Mouse (Mus musculus) small intestine, adult 2 months (tissue): Measurements from ENCODE around the gene Gpr107.

ENCODE experiments used
- CTCF ChIP-seq: fragments of 200-500 bp; IDR thresholded peaks from 2 replicates; pipeline ENCODE4 v1.5.1; 2012; ENCODE audit warnings: low read depth, mild to moderate bottlenecking, control low read depth, inconsistent platforms, low read length, moderate library complexity, mixed read lengths; ENCODE audit not compliant: insufficient replicate concordance, insufficient read length; ENCODE audit errors: extremely low read depth
- POLR2A ChIP-seq: fragments of 200-500 bp; IDR thresholded peaks from 2 replicates; pipeline ENCODE4 v1.6.1; 2012; ENCODE audit warnings: low read depth, mild to moderate bottlenecking, control low read depth, inconsistent platforms, low read length, moderate library complexity

DNA sequence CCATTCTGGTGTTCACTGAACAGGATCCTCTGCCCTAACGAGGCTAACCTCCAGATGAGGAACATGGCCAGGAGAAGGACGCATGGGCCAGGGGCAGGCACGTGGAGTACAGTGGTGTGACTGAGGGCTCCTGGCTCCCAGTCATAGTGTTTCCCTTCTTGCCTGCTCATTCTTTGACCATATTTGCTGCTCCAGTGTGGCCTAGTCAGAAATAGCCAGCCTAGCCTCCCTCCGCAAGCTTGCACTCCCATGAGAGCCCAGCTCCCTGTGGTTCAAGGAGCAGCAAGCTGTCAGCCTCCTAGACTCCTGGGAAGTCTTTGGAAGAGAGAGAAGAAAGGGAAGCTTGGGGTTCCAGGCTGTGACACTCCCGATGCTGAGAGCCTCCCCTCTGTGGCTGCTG is 52.6 kb downstream of the Gpr107 start:
- no peak for TF ChIP-seq CTCF
- TF ChIP-seq POLR2A, result no peak
